Mouse (Mus musculus) heart, postnatal 0 days (tissue): Measurements from ENCODE around the gene Tomm5. TPM values are rescaled to one million over a fixed set of nuclear protein-coding genes. Genes with fewer than 3 reads are reported as not detected.
A peak's percentile ranks its signal among the peaks of the same experiment; 100 is the strongest.

Experiments used
- ATAC-seq: fragments of 200-750 bp; cut with Nextera tagmentation; 2 replicates; pipeline ENCODE4 v1.8.0; 2017; ENCODE audit warnings: low read depth, moderate number of reproducible peaks, moderate library complexity; ENCODE audit not compliant: insufficient read depth
- DNase-seq: peaks from one replicate; pipeline ENCODE4 v3.0.0-alpha.2; 2016; ENCODE audit warnings: low spot score
- H3K27ac ChIP-seq: fragments of 300-500 bp; sonication (generic); 2 replicates; pipeline ENCODE4 v1.5.1; 2014; ENCODE audit warnings: low read depth, mild to moderate bottlenecking
- H3K27me3 ChIP-seq: fragments of 300-500 bp; sonication (generic); 2 replicates; pipeline ENCODE4 v1.6.1; 2014; ENCODE audit warnings: low read length, mixed read lengths; ENCODE audit not compliant: control insufficient read depth, insufficient read depth
- H3K36me3 ChIP-seq: fragments of 300-500 bp; sonication (generic); replicated peaks from 2 replicates; pipeline ENCODE4 v1.6.1; 2014; ENCODE audit warnings: low read length, mixed read lengths; ENCODE audit not compliant: control insufficient read depth, insufficient read depth
- H3K4me1 ChIP-seq: fragments of 300-500 bp; sonication (generic); 2 replicates; pipeline ENCODE4 v1.6.1; 2014; ENCODE audit warnings: antibody characterized with exemption; ENCODE audit not compliant: control insufficient read depth, insufficient read depth
- H3K4me2 ChIP-seq: fragments of 300-500 bp; sonication (generic); 2 replicates; pipeline ENCODE4 v1.6.1; 2014; ENCODE audit warnings: low read depth, mild to moderate bottlenecking, low read length, moderate library complexity
- H3K4me3 ChIP-seq: fragments of 300-500 bp; sonication (generic); 2 replicates; pipeline ENCODE4 v1.5.1; 2014; ENCODE audit warnings: low read depth, low read length
- H3K9ac ChIP-seq: fragments of 300-500 bp; sonication (generic); replicated peaks from 2 replicates; pipeline ENCODE4 v1.6.1; 2014; ENCODE audit warnings: low read depth, low read length, mixed read lengths
- H3K9me3 ChIP-seq: fragments of 300-500 bp; sonication (generic); replicated peaks from 2 replicates; pipeline ENCODE4 v1.6.1; 2016; ENCODE audit warnings: low read length; ENCODE audit not compliant: control insufficient read depth
- CTCF ChIP-seq: IDR thresholded peaks from 2 replicates; pipeline ENCODE4 v1.5.1; 2016; ENCODE audit warnings: antibody characterized with exemption, control low read depth, low read depth
- EP300 ChIP-seq: IDR thresholded peaks from 2 replicates; pipeline ENCODE4 v1.6.1; 2016; ENCODE audit warnings: antibody characterized with exemption, low read depth
- WGBS: fragments of 180-500 bp; shearing (Covaris S2); extraction: QIAGEN DNeasy Blood & Tissue Kit; methylation state at CpG from one replicate; pipeline ENCODE4 v1.1.7; 2014; 5-methylcytosine and 5-hydroxymethylcytosine counted together
- polyA plus RNA-seq: library from polyadenylated mRNA; unstranded; fragments of >200 nt; fragmentation: Nextera tagmentation; extraction: Ambion mirVana; gene quantifications from 2 replicates; pipeline ENCODE4 v1.2.1, GENCODE M21; 2015
- total RNA-seq: library from RNA; depleted of rRNA; stranded (reverse); fragments of >200 nt; gene quantifications from 2 replicates; pipeline ENCODE4 v1.2.3, GENCODE M21; 2014; ENCODE audit warnings: low replicate concordance; rRNA removed

Gene Tomm5
- total RNA-seq (231 and 353 TPM in 2 replicates), polyA plus RNA-seq (305 and 324 TPM in 2 replicates)

GRCm38 (mm10) chr4:45107601-45108277 is at the start of gene Tomm5:
TSS of gene Tomm5 (minus strand) at chr4:45108114.
- WGBS: under 1% methylated on average over 39 of the region's 39 CpGs
- Histone ChIP-seq H3K36me3 (peaks cover 18% of the 10 kb centered on the region), H3K4me2 (peak within 1 kb of the TSS; percentile 73), H3K27ac (peak within 1 kb of the TSS; percentile 82), H3K4me3 (peak within 1 kb of the TSS; percentile 95), H3K27me3 (no peaks in the 10 kb centered on the region), H3K9ac (peak within 1 kb of the TSS; percentile 83), H3K4me1 (peaks cover 8% of the 10 kb centered on the region), H3K9me3 (no peaks in the 10 kb centered on the region)
- DNase-seq (peak; percentile 98), ATAC-seq (peak; percentile 96)
- TF ChIP-seq EP300 (no peak), CTCF (peak; percentile 86)

GRCm38 (mm10) chr4:45156433-45156832 is 48.5 kb upstream of the Tomm5 start:
- Histone ChIP-seq H3K4me3 (no peak overlapping the region), H3K4me2 (no peak overlapping the region), H3K27ac (no peak overlapping the region), H3K27me3 (no peaks in the 10 kb centered on the region), H3K9me3 (no peaks in the 10 kb centered on the region), H3K36me3 (no peaks in the 10 kb centered on the region), H3K9ac (no peak overlapping the region), H3K4me1 (no peaks in the 10 kb centered on the region)
- ATAC-seq (no peak), DNase-seq (no peak)
- TF ChIP-seq EP300 (no peak), CTCF (no peak)
- 62% methylated on average over 3 of the region's 3 CpGs for WGBS

- no peak for DNase-seq
- H3K4me1 ChIP-seq: no peaks in the 10 kb centered on the region
- H3K4me3 ChIP-seq: no peak overlapping the region
- no peak overlapping the region for H3K9ac ChIP-seq
- H3K4me2 ChIP-seq: no peak overlapping the region
- H3K27me3 ChIP-seq: no peaks in the 10 kb centered on the region
- TF ChIP-seq EP300 (no peak), CTCF (no peak)
- H3K27ac ChIP-seq: no peak overlapping the region
- no peaks in the 10 kb centered on the region for H3K36me3 ChIP-seq
- ATAC-seq: no peak
- H3K9me3 ChIP-seq: no peaks in the 10 kb centered on the region
- 55% methylated on average over 8 of the region's 8 CpGs for WGBS
These were observed 35.1 kb upstream of the Tomm5 start for GRCm38 (mm10) chr4:45143005-45143404.

- Histone ChIP-seq H3K4me2 (no peak overlapping the region), H3K9ac (no peak overlapping the region), H3K27ac (no peak overlapping the region), H3K27me3 (no peaks in the 10 kb centered on the region), H3K4me1 (no peaks in the 10 kb centered on the region), H3K9me3 (no peaks in the 10 kb centered on the region), H3K4me3 (no peak overlapping the region), H3K36me3 (no peaks in the 10 kb centered on the region)
- no peak for DNase-seq
- no peak for ATAC-seq
- TF ChIP-seq EP300 (no peak), CTCF (no peak)
- 41% methylated on average over 11 of the region's 11 CpGs for WGBS
These were observed 34.5 kb upstream of the Tomm5 start for GRCm38 (mm10) chr4:45142411-45142810.

- Histone ChIP-seq H3K9me3 (no peaks in the 10 kb centered on the region), H3K27ac (no peak overlapping the region), H3K27me3 (no peaks in the 10 kb centered on the region), H3K4me2 (no peak overlapping the region), H3K4me3 (no peak overlapping the region), H3K36me3 (no peaks in the 10 kb centered on the region), H3K4me1 (no peaks in the 10 kb centered on the region), H3K9ac (no peak overlapping the region)
- WGBS: 55% methylated on average over 5 of the region's 5 CpGs
- no peak for DNase-seq
- ATAC-seq: no peak
- no peak for TF ChIP-seq CTCF
- TF ChIP-seq EP300: no peak
These were observed 33.9 kb upstream of the Tomm5 start for GRCm38 (mm10) chr4:45141835-45142234.

- DNase-seq (no peak), ATAC-seq (no peak)
- Histone ChIP-seq H3K4me1 (no peaks in the 10 kb centered on the region), H3K9ac (no peak overlapping the region), H3K4me2 (no peak overlapping the region), H3K4me3 (no peak overlapping the region), H3K27ac (no peak overlapping the region), H3K36me3 (no peaks in the 10 kb centered on the region), H3K9me3 (no peaks in the 10 kb centered on the region), H3K27me3 (no peaks in the 10 kb centered on the region)
- TF ChIP-seq CTCF (no peak), EP300 (no peak)
- WGBS: 46% methylated on average over 4 of the region's 4 CpGs
These were observed 29.7 kb upstream of the Tomm5 start for GRCm38 (mm10) chr4:45137636-45138035.
